Mouse (Mus musculus): Measurements from ENCODE around the gene Kmt5c. TPM values are rescaled to one million over a fixed set of nuclear protein-coding genes. Genes with fewer than 3 reads are reported as not detected.

The Kmt5c gene
- 10 to 100 TPM; 66.9 to 85.4 TPM for total RNA-seq (2023)

GRCm38 (mm10) chr7:4739544-4740275 lies at the start of gene Kmt5c:
Gene Kmt5c, plus strand, starts transcription at chr7:4740115.

GRCm38 (mm10) chr7:4690387-4690786 lies 49.5 kb upstream of the Kmt5c start, which contains the start of gene Brsk1:
Gene Brsk1, plus strand, starts transcription at chr7:4690604.

GRCm38 (mm10) chr7:4725169-4725568 lies 14.7 kb upstream of the Kmt5c start, which contains the start of gene Tmem150b:
Gene Tmem150b, minus strand, starts transcription at chr7:4725249.

DNA sequence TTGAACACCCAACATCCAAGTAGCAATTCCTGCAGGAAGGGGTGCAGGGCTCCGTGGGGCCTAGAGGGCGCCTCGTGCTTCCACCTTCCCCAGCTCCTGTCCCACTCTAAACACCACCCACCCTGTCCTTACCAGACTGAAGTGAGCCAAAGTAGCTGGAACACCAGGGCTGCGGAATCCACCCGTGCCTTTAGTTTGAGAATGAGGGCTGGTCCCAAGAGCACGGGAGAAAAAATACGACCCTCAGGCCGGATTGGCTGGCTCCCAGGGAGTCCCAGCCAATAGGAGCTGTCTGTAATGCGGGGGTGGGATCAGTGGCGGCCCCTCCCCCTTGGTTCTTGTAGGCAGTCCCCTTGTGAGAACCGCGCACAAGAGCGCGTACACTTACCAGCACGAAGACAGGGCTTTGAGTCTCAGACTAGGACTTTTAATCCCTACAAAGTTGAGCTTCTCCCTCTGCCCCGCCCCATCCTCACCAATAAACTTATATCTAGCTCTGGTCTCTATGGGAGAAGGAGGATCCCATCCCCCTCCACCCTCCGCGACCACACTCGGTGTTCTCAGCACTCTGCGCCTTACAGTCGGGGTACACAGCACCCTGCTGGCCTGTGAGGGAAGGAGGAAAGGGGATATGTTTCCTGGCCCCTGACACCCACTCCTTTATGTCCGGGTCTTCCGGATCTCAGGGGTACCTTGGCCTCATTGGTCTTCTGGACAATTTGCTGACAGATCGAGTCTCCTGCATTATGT lies 13.1 kb downstream of the Kmt5c start, which contains the start of gene Cox6b2:
Gene Cox6b2 (minus strand): TSS at position 274 of the 750 bp plus-strand sequence.

GRCm38 (mm10) chr7:4771202-4771601 lies 31.3 kb downstream of the Kmt5c start, which contains the start of gene Fam71e2:
Gene Fam71e2, minus strand, starts transcription at chr7:4771302.

DNA sequence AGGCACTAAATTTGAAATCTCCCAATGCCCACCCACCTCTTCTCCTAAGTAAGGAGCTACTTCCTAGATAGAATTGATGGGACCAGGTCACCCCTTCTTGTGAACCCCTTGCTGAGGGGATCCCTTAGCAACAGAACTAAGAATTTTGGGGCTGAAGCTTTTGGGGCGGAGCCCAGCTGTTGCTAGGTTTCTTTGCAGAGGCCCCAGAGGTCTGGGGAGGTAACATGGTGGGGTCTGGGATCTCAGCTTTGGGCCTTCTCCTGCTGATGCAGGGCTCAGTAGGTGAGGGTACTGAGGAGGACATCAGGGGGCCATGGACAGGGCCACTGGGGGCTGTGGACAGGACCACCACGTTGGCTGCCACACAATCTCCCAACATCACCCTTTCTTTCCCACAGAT lies 42.8 kb downstream of the Kmt5c start, which contains the start of the genes Il11 and Tmem190:
Gene Il11 (minus strand): TSS at position 101 of the 400 bp plus-strand sequence.
Gene Tmem190 (plus strand): TSS at position 179 of the 400 bp plus-strand sequence.

DNA sequence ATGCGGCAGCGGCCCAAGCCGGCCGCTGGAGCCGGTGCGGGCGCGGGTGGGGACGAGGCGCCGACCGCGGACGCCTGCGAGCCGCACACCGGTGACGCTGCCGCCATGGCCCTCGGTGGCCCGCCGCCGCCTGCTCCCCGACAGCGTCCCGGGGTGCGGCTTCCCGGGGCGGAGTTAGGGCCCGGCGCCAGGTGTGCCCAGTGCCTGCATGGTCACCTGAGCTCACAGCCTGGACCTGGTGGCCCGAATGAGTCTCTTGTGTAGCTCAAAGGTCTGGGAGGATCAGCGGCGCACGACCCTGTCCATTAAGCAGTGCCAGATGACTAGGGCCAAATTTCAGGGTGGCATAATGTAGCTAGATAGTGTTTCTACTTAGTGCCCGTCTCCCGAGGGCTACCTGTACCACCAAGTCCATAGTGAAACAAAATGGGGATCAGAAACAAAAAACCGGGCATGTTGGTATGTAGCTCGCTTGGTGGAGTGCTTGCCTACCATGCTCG lies 49.6 kb downstream of the Kmt5c start, which contains the start of gene Tmem238:
Gene Tmem238 (minus strand): TSS at position 221 of the 500 bp plus-strand sequence.

GRCm38 (mm10) chr7:4792278-4793212 lies 52.6 kb downstream of the Kmt5c start, which contains the start of gene Rpl28:
Gene Rpl28, plus strand, starts transcription at chr7:4792874.

Other genes starting within 250 kb of the Kmt5c start
- gene Ppp1r12c, start 238.4 kb upstream of the Kmt5c start, total RNA-seq (2023) = 100 to 1,000 TPM; 275 to 289 TPM
- 1 to 10 TPM; 4.7 to 6.1 TPM for gene Tnnt1, start 223.7 kb upstream of the Kmt5c start, total RNA-seq (2023)
- not detected for gene Tnni3, start 215.9 kb upstream of the Kmt5c start, total RNA-seq (2023)
- not detected for gene Dnaaf3, start 207.7 kb upstream of the Kmt5c start, total RNA-seq (2023)
- under 1 TPM in 1 of 2 experiments, not detected in 1; 0.83 TPM for gene Syt5, start 192.6 kb upstream of the Kmt5c start, total RNA-seq (2023)
- not detected for gene Ptprh, start 136.1 kb upstream of the Kmt5c start, total RNA-seq (2023)
- 10 to 100 TPM; 56.1 to 82.6 TPM for gene Tmem86b, start 108.7 kb upstream of the Kmt5c start, total RNA-seq (2023)
- 100 to 1,000 TPM; 269 to 275 TPM for gene Ppp6r1, start 81.1 kb upstream of the Kmt5c start, total RNA-seq (2023)
- 10 to 100 TPM; 56.0 to 66.8 TPM for gene Hspbp1, start 55.0 kb upstream of the Kmt5c start, total RNA-seq (2023)
- gene Brsk1, start 49.5 kb upstream of the Kmt5c start, total RNA-seq (2023) = not detected
- under 1 TPM; 0.21 to 0.76 TPM for gene Tmem150b, start 14.9 kb upstream of the Kmt5c start, total RNA-seq (2023)
- 1 to 10 TPM; 2.1 to 4.0 TPM for gene Cox6b2, start 13.0 kb downstream of the Kmt5c start, total RNA-seq (2023)
- gene Fam71e2, start 31.2 kb downstream of the Kmt5c start, total RNA-seq (2023) = not detected
- gene Il11, start 42.7 kb downstream of the Kmt5c start, total RNA-seq (2023) = not detected
- gene Tmem190, start 42.8 kb downstream of the Kmt5c start, total RNA-seq (2023) = not detected
- gene Tmem238, start 49.5 kb downstream of the Kmt5c start, total RNA-seq (2023) = 1 to 10 TPM; 1.4 to 2.7 TPM
- 1,000 to 10,000 TPM; 2,356 to 2,505 TPM for gene Rpl28, start 52.8 kb downstream of the Kmt5c start, total RNA-seq (2023)
- gene Ube2s, start 72.5 kb downstream of the Kmt5c start, total RNA-seq (2023) = 100 to 1,000 TPM; 160 to 166 TPM
- gene Shisa7, start 104.6 kb downstream of the Kmt5c start, total RNA-seq (2023) = under 1 TPM; 0.23 to 0.36 TPM
- 1 to 10 TPM; 4.1 to 4.2 TPM for gene Isoc2b, start 130.1 kb downstream of the Kmt5c start, total RNA-seq (2023)
- gene Isoc2a, start 137.0 kb downstream of the Kmt5c start, total RNA-seq (2023) = 10 to 100 TPM; 10.4 to 13.5 TPM
- not detected for gene Gm36210, start 166.4 kb downstream of the Kmt5c start, total RNA-seq (2023)
- 10 to 100 TPM; 30.9 to 32.3 TPM for gene Zfp628, start 175.1 kb downstream of the Kmt5c start, total RNA-seq (2023)
- 10 to 100 TPM; 10.5 to 10.7 TPM for gene Nat14, start 181.9 kb downstream of the Kmt5c start, total RNA-seq (2023)
- gene Ssc5d, start 185.7 kb downstream of the Kmt5c start, total RNA-seq (2023) = 1 to 10 TPM in 1 of 2 experiments, under 1 TPM in 1; 0.73 to 1.3 TPM
- 1 to 10 TPM in 1 of 2 experiments, not detected in 1; 1.4 TPM for gene Sbk2, start 224.3 kb downstream of the Kmt5c start, total RNA-seq (2023)
- not detected for gene Sbk3, start 231.1 kb downstream of the Kmt5c start, total RNA-seq (2023)